ENCODE assay signal across 9 mouse cellular contexts in the genomic region with DNA sequence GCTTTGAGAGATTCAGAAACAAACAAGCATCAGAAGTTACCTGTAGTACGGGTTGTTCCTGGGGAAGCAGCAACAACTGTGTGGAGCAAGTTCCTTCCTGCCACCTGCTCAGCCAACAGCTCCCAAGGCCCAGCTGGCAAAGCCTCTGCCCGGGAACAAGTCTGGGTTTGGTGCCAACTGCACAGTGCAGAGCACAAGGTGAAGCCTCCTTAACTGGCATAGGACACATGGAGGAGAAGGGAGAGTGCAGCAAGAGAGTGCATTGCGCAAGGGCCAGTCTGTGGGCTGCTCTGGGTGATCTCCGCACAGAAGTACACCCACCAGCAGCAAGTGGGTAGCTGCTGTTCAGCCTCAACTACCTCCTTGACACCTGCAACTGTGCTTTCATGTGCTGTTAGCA.
DNase-seq lines count a peak whose midpoint lies in the region; ATAC-seq and TF ChIP-seq lines count a peak whose summit lies in the region.
"Had no signal": no experiment of that assay in that cellular context is flagged by ENCODE, and none has a peak within 500 bp of the region (broad histone marks: within the 10 kb centered on the region; RNA-seq: fewer than 3 reads in every experiment).

No protein-coding gene starts in this region.

- H3K9me3 ChIP-seq in kidney, embryonic 15.5 days (replicated peaks) = no peaks in the 10 kb centered on the region
- H3K9me3 ChIP-seq: embryonic facial prominence, embryonic 10.5 days; limb, embryonic 15.5 days had no signal

- TF ChIP-seq CTCF in layer of hippocampus, adult 2 months (conservative IDR thresholded peaks at IDR 0.05) = no peak

- H3K4me3 ChIP-seq in kidney, embryonic 15.5 days (replicated peaks) = no peak overlapping the region
- H3K4me3 ChIP-seq in layer of hippocampus, adult 2 months = no peak overlapping the region
- H3K4me3 ChIP-seq: embryonic facial prominence, embryonic 10.5 days; limb, embryonic 15.5 days had no signal

- peak; percentile 52 to 66 for DNase-seq in kidney, adult 8-10 months
- peak; percentile 56 for DNase-seq in cerebellum, adult 11 months
- DNase-seq in gastrocnemius, postnatal 36 days = peak; percentile 20 to 30
- DNase-seq in lung, postnatal 25 days (ENCODE audit: low spot score) = peak; percentile 82
- DNase-seq in Muller cell, postnatal 12 days (ENCODE audit: inconsistent ontology term) = no peak
- DNase-seq in layer of hippocampus, adult 2 months (ENCODE audit: low spot score in 2 of 2) = no peak

- no peak overlapping the region for H3K9ac ChIP-seq in kidney, embryonic 15.5 days
- H3K9ac ChIP-seq: limb, embryonic 15.5 days had no signal

- H3K36me3 ChIP-seq in kidney, embryonic 15.5 days = no peaks in the 10 kb centered on the region
- H3K36me3 ChIP-seq: embryonic facial prominence, embryonic 10.5 days; limb, embryonic 15.5 days had no signal

- H3K27me3 ChIP-seq in kidney, embryonic 15.5 days = no peaks in the 10 kb centered on the region
- H3K27me3 ChIP-seq: limb, embryonic 15.5 days had no signal

- no peak overlapping the region for H3K4me2 ChIP-seq in kidney, embryonic 15.5 days
- H3K4me2 ChIP-seq: limb, embryonic 15.5 days had no signal

- ATAC-seq in kidney, embryonic 15.5 days (replicated peaks; ENCODE audit: low FRiP score) = no peak

- H3K4me1 ChIP-seq in kidney, embryonic 15.5 days = peaks cover 8% of the 10 kb centered on the region

- WGBS in kidney, embryonic 15.5 days = 83% methylated on average over 4 of the region's 4 CpGs

- H3K27ac ChIP-seq in kidney, embryonic 15.5 days = no peak overlapping the region
- H3K27ac ChIP-seq in layer of hippocampus, adult 2 months = no peak overlapping the region
- H3K27ac ChIP-seq: embryonic facial prominence, embryonic 10.5 days; limb, embryonic 15.5 days had no signal

- intact Hi-C loops in gastrocnemius, postnatal 36 days (cut with DNase I) = no loop called here

Comparison
In these comparisons a context has a peak if more than half of its experiments do, and no peak if none do; other contexts are left out.
1. DNase-seq: peak in kidney, adult 8-10 months (2 of 2), cerebellum, adult 11 months (single experiment), gastrocnemius, postnatal 36 days (2 of 2) and lung, postnatal 25 days (single experiment); none in Muller cell, postnatal 12 days (single experiment) and layer of hippocampus, adult 2 months (0 of 2).